Mouse (Mus musculus) liver, embryonic 14.5 days (tissue): ENCODE data around the gene Hist1h2bq. TPM values are rescaled to one million over a fixed set of nuclear protein-coding genes. Genes with fewer than 3 reads are reported as not detected.

ENCODE experiments used
- ATAC-seq: fragments of 200-750 bp; cut with Nextera tagmentation; 2 replicates; pipeline ENCODE4 v1.8.0; 2017; ENCODE audit warnings: moderate number of reproducible peaks, mild to moderate bottlenecking, moderate library complexity; ENCODE audit not compliant: insufficient read depth
- DNase-seq, 3 experiments: peaks; one replicate each; pipeline ENCODE4 v3.0.0-alpha.2; 2012 to 2013; ENCODE audit warnings: low read depth in 3 of 3, low spot score in 3 of 3
- H3K27ac ChIP-seq: fragments of 300-500 bp; sonication (generic); 2 replicates; pipeline ENCODE4 v1.5.1; 2014; ENCODE audit warnings: moderate library complexity, mild to moderate bottlenecking, control low read depth, inconsistent platforms
- H3K27me3 ChIP-seq: fragments of 300-500 bp; sonication (generic); 2 replicates; pipeline ENCODE4 v1.6.1; 2014; ENCODE audit warnings: mild to moderate bottlenecking, low read length, moderate library complexity; ENCODE audit not compliant: control insufficient read depth, insufficient read depth
- H3K36me3 ChIP-seq: fragments of 300-500 bp; sonication (generic); replicated peaks from 2 replicates; pipeline ENCODE4 v1.6.1; 2014; ENCODE audit warnings: low read depth; ENCODE audit not compliant: control insufficient read depth, insufficient read depth
- H3K4me1 ChIP-seq, 2 experiments: fragments of 200-500 bp in 1 of 2; fragments of 300-500 bp in 1 of 2; sonication (generic) in 1 of 2; replicated peaks; 2 replicates each; pipeline ENCODE4 v1.6.1; 2012 to 2014; ENCODE audit warnings: antibody characterized with exemption in 1 of 2, inconsistent platforms in 1 of 2, low read length in 1 of 2; ENCODE audit not compliant: control insufficient read depth in 2 of 2, insufficient read depth in 2 of 2
- H3K4me2 ChIP-seq: fragments of 300-500 bp; sonication (generic); 2 replicates; pipeline ENCODE4 v1.6.1; 2014; ENCODE audit warnings: low read depth, mild to moderate bottlenecking, control low read depth, moderate library complexity
- H3K4me3 ChIP-seq, 2 experiments: fragments of 200-500 bp in 1 of 2; fragments of 300-500 bp in 1 of 2; sonication (generic) in 1 of 2; 2 replicates each; pipeline ENCODE4 v1.5.1; 2012 to 2014; ENCODE audit warnings: low read depth in 2 of 2, low read length in 2 of 2, mild to moderate bottlenecking in 2 of 2, control low read depth in 1 of 2, inconsistent platforms in 1 of 2, moderate library complexity in 1 of 2; ENCODE audit not compliant: insufficient read depth in 1 of 2
- H3K9ac ChIP-seq: fragments of 300-500 bp; sonication (generic); replicated peaks from 2 replicates; pipeline ENCODE4 v1.6.1; 2014; ENCODE audit warnings: mild to moderate bottlenecking, control low read depth, moderate library complexity
- H3K9me3 ChIP-seq: fragments of 300-500 bp; sonication (generic); 2 replicates; pipeline ENCODE4 v1.6.1; 2016; ENCODE audit warnings: low read length, mixed read lengths; ENCODE audit not compliant: control insufficient read depth
- CTCF ChIP-seq: IDR thresholded peaks from 2 replicates; pipeline ENCODE4 v1.5.1; 2016; ENCODE audit warnings: antibody characterized with exemption, low read depth, control low read depth
- EP300 ChIP-seq: IDR thresholded peaks from 2 replicates; pipeline ENCODE4 v1.6.1; 2016; ENCODE audit warnings: antibody characterized with exemption, low read depth
- WGBS: fragments of 180-500 bp; shearing (Covaris S2); extraction: QIAGEN DNeasy Blood & Tissue Kit; methylation state at CpG from one replicate; pipeline ENCODE4 v1.1.7; 2014; ENCODE audit not compliant: insufficient replicate concordance; 5-methylcytosine and 5-hydroxymethylcytosine counted together
- microRNA-seq: library from miRNA; unstranded; fragments of <30 nt; microRNA quantifications from one replicate; pipeline ENCODE4, GENCODE M21; 2016
- polyA plus RNA-seq, 2 experiments: library from polyadenylated mRNA; depleted of rRNA in 1 of 2; stranded (reverse) in 1 of 2; unstranded in 1 of 2; fragments of >200 nt; fragmentation: Nextera tagmentation in 1 of 2; extraction: Ambion mirVana in 1 of 2; gene quantifications; 2 replicates each; pipeline versions ENCODE4 v1.2.1 to v1.2.3; 2012 to 2014

Hist1h2bq gene
- polyA plus RNA-seq, 2 experiments = 13.4 to 16.9 TPM

DNA sequence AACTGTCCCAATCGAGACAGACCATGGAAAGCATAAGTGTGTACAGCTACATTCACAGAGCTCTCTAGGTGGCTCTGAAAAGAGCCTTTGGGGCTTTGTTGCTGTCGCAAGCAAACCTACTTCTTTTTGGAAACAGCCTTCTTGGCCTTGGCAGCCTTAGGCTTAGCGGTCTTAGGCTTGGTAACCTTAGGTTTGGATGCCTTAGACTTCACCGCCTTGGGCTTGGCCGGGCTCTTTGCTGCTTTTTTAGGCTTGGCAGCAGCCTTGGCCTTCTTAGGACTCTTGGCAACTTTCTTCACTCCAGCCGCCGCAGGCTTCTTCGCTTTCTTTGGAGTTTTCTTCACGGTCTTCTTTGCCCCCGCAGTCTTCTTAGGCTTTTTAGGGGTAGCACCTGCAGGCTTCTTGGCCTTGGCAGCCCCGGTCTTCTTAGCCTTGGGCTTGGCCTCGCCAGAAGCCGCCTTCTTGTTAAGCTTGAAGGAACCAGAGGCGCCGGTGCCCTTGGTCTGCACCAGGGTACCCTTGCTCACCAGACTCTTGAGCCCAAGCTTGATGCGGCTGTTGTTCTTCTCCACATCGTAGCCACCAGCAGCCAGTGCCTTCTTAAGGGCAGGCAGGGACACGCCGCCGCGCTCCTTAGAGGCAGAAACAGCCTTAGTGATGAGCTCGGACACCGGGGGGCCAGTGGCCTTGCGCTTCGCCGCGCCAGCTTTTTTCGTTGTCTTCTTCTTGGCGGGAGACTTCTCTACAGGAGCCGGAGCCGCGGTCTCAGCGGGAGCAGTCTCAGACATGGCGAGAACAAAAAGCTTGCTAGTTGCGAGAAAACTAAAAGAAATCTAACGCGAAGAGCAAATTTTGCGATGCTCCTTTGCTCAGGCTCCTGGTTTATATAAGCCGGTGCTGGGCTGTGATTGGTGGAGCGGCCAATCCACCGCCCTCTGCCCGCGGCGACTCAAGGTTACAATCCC is 29.9 kb downstream of the Hist1h2bq start, which contains the start of gene Hist1h1b:
TSS of gene Hist1h1b (minus strand) at position 859 of the 965 bp plus-strand sequence.
- Histone ChIP-seq H3K4me2 (peak within 1 kb of the TSS; percentile 90), H3K4me1 (peaks cover 29 to 33% of the 10 kb centered on the region in 2 experiments), H3K4me3 (peak within 1 kb of the TSS; percentile 72 to 93), H3K9me3 (no peaks in the 10 kb centered on the region), H3K36me3 (no peaks in the 10 kb centered on the region), H3K9ac (peak within 1 kb of the TSS; percentile 98), H3K27me3 (no peaks in the 10 kb centered on the region), H3K27ac (peak within 1 kb of the TSS; percentile 97)
- 0% methylated on average over 44 of the region's 44 CpGs for WGBS
- peak; percentile 81 for TF ChIP-seq EP300
- no peak; the same call in 1 of the 2 replicates for TF ChIP-seq CTCF
- DNase-seq (peak; percentile 82 to 88 (median 87)), ATAC-seq (peak; percentile 47)

DNA sequence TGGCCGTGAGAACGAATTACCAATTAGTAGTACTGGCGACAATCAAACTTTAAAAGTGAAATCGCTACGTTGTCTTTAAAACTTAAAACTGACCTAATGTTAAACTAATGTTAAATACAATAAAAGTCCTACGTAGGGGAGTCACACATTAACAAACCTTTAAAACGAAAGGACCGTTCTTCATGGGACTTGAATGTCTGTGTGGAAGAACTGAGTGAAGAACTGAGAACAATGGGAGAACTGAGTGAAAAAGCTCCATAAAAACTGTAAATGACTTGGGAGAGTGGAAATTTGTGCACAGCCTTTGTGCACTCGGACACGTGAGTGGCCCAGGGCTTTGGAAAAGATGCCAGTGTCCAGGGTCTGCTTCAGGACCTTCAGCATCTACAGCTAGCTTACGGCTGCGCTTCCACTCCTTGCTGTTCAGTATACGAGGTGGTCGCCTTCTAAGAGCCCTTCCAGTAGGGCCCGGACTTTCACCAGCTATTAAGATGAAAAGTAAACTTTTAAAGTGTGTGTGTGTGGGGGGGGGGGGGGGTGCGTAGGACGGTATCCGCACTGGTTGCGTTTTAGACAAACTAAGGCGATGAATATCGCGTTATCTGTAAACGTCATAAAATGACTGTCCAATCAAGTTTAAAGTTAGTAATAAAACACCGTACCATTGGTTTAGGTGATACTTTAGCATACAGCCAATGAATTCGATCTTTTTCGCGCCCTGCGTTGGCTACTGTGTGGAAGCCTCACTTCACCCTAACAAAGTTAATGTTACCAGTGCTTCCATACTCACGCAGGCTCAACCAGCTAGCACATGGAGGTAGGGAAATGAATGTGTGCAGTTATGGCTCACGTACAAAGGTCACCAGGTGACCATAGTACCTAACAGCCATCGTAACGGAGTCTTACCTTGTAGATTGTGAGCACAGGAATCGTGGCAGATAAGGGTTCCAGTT is 30.9 kb downstream of the Hist1h2bq start:
- peaks cover 21 to 25% of the 10 kb centered on the region in 2 experiments for H3K4me1 ChIP-seq
- ATAC-seq = peak; percentile 65
- no peaks in the 10 kb centered on the region for H3K27me3 ChIP-seq
- no peaks in the 10 kb centered on the region for H3K36me3 ChIP-seq
- peak overlapping the region; percentile 90 for H3K4me2 ChIP-seq
- H3K9me3 ChIP-seq = no peaks in the 10 kb centered on the region
- no peak for TF ChIP-seq CTCF
- no peak; the same call in none of the 2 replicates for TF ChIP-seq EP300
- peak overlapping the region; percentile 97 for H3K27ac ChIP-seq
- DNase-seq = peak; percentile 88 to 92 (median 91)
- 4% methylated on average over 33 of the region's 33 CpGs for WGBS
- peak overlapping the region; percentile 72 to 93 for H3K4me3 ChIP-seq
- peak overlapping the region; percentile 98 for H3K9ac ChIP-seq

Small RNA genes within 50 kb of the gene (microRNA-seq; reads per million reads assigned to microRNA genes)
- gene Gm19658 (not detected), gene Gm44346 (not detected), gene Gm44466 (not detected)

Other genes starting within 250 kb of the Hist1h2bq start
Only the 30 nearest of the 31 such genes appear.
- gene Olfr1364, start 228.4 kb downstream of the Hist1h2bq start, polyA plus RNA-seq (2012; rRNA removed) = not detected in 2 replicates
- not detected in 2 replicates for gene Olfr1364, start 228.4 kb downstream of the Hist1h2bq start, polyA plus RNA-seq (2014; fragmentation: Nextera tagmentation; extraction: Ambion mirVana)
- not detected in 2 replicates for gene Olfr1362, start 196.2 kb downstream of the Hist1h2bq start, polyA plus RNA-seq (2012; rRNA removed)
- gene Olfr1362, start 196.2 kb downstream of the Hist1h2bq start, polyA plus RNA-seq (2014; fragmentation: Nextera tagmentation; extraction: Ambion mirVana) = not detected in 2 replicates
- gene Olfr11, start 167.7 kb downstream of the Hist1h2bq start, polyA plus RNA-seq (2012; rRNA removed) = not detected in 2 replicates
- not detected in 2 replicates for gene Olfr11, start 167.7 kb downstream of the Hist1h2bq start, polyA plus RNA-seq (2014; fragmentation: Nextera tagmentation; extraction: Ambion mirVana)
- gene Olfr1361, start 146.8 kb downstream of the Hist1h2bq start, polyA plus RNA-seq (2012; rRNA removed) = not detected in 2 replicates
- gene Olfr1361, start 146.8 kb downstream of the Hist1h2bq start, polyA plus RNA-seq (2014; fragmentation: Nextera tagmentation; extraction: Ambion mirVana) = not detected in 2 replicates
- not detected in 2 replicates for gene Olfr1360, start 132.8 kb downstream of the Hist1h2bq start, polyA plus RNA-seq (2012; rRNA removed)
- gene Olfr1360, start 132.8 kb downstream of the Hist1h2bq start, polyA plus RNA-seq (2014; fragmentation: Nextera tagmentation; extraction: Ambion mirVana) = not detected in 2 replicates
- gene Olfr1359, start 112.1 kb downstream of the Hist1h2bq start, polyA plus RNA-seq (2012; rRNA removed) = not detected in 2 replicates
- gene Olfr1359, start 112.1 kb downstream of the Hist1h2bq start, polyA plus RNA-seq (2014; fragmentation: Nextera tagmentation; extraction: Ambion mirVana) = not detected in 2 replicates
- gene Hist1h2bl, start 94.1 kb downstream of the Hist1h2bq start, polyA plus RNA-seq (2012; rRNA removed) = 16.0 and 24.7 TPM in 2 replicates
- gene Hist1h2bl, start 94.1 kb downstream of the Hist1h2bq start, polyA plus RNA-seq (2014; fragmentation: Nextera tagmentation; extraction: Ambion mirVana) = 2.2 and 4.8 TPM in 2 replicates
- gene Hist1h2ai, start 93.8 kb downstream of the Hist1h2bq start, polyA plus RNA-seq (2012; rRNA removed) = 6.9 and 22.2 TPM in 2 replicates
- 15.0 and 22.5 TPM in 2 replicates for gene Hist1h2ai, start 93.8 kb downstream of the Hist1h2bq start, polyA plus RNA-seq (2014; fragmentation: Nextera tagmentation; extraction: Ambion mirVana)
- gene Hist1h3h, start 92.5 kb downstream of the Hist1h2bq start, polyA plus RNA-seq (2012; rRNA removed) = 31.3 and 51.5 TPM in 2 replicates
- gene Hist1h3h, start 92.5 kb downstream of the Hist1h2bq start, polyA plus RNA-seq (2014; fragmentation: Nextera tagmentation; extraction: Ambion mirVana) = 4.7 and 7.9 TPM in 2 replicates
- 18.2 and 36.3 TPM in 2 replicates for gene Hist1h2bm, start 88.2 kb downstream of the Hist1h2bq start, polyA plus RNA-seq (2012; rRNA removed)
- 4.0 and 5.0 TPM in 2 replicates for gene Hist1h2bm, start 88.2 kb downstream of the Hist1h2bq start, polyA plus RNA-seq (2014; fragmentation: Nextera tagmentation; extraction: Ambion mirVana)
- 24.0 and 29.5 TPM in 2 replicates for gene Hist1h4j, start 75.1 kb downstream of the Hist1h2bq start, polyA plus RNA-seq (2012; rRNA removed)
- gene Hist1h4j, start 75.1 kb downstream of the Hist1h2bq start, polyA plus RNA-seq (2014; fragmentation: Nextera tagmentation; extraction: Ambion mirVana) = 0.52 and 1.1 TPM in 2 replicates
- gene Hist1h4k, start 59.7 kb downstream of the Hist1h2bq start, polyA plus RNA-seq (2012; rRNA removed) = 16.2 and 32.8 TPM in 2 replicates
- gene Hist1h4k, start 59.7 kb downstream of the Hist1h2bq start, polyA plus RNA-seq (2014; fragmentation: Nextera tagmentation; extraction: Ambion mirVana) = 2.7 and 5.5 TPM in 2 replicates
- gene Hist1h2ak, start 56.4 kb downstream of the Hist1h2bq start, polyA plus RNA-seq (2012; rRNA removed) = 61.7 and 194 TPM in 2 replicates
- gene Hist1h2ak, start 56.4 kb downstream of the Hist1h2bq start, polyA plus RNA-seq (2014; fragmentation: Nextera tagmentation; extraction: Ambion mirVana) = 11.6 and 13.2 TPM in 2 replicates
- 25.2 and 29.5 TPM in 2 replicates for gene Hist1h2bn, start 56.1 kb downstream of the Hist1h2bq start, polyA plus RNA-seq (2012; rRNA removed)
- 5.4 and 5.7 TPM in 2 replicates for gene Hist1h2bn, start 56.1 kb downstream of the Hist1h2bq start, polyA plus RNA-seq (2014; fragmentation: Nextera tagmentation; extraction: Ambion mirVana)
- gene Hist1h1b, start 29.6 kb downstream of the Hist1h2bq start, polyA plus RNA-seq (2012; rRNA removed) = 8.2 and 9.4 TPM in 2 replicates
- gene Hist1h1b, start 29.6 kb downstream of the Hist1h2bq start, polyA plus RNA-seq (2014; fragmentation: Nextera tagmentation; extraction: Ambion mirVana) = 19.7 and 20.6 TPM in 2 replicates
- gene Hist1h3i, start 26.8 kb downstream of the Hist1h2bq start, polyA plus RNA-seq (2012; rRNA removed) = 37.6 and 93.8 TPM in 2 replicates
- gene Hist1h3i, start 26.8 kb downstream of the Hist1h2bq start, polyA plus RNA-seq (2014; fragmentation: Nextera tagmentation; extraction: Ambion mirVana) = 299 and 331 TPM in 2 replicates
- gene Hist1h2an, start 23.0 kb downstream of the Hist1h2bq start, polyA plus RNA-seq (2012; rRNA removed) = 10.9 and 22.9 TPM in 2 replicates
- 12.7 and 14.7 TPM in 2 replicates for gene Hist1h2an, start 23.0 kb downstream of the Hist1h2bq start, polyA plus RNA-seq (2014; fragmentation: Nextera tagmentation; extraction: Ambion mirVana)
- 2.6 and 4.2 TPM in 2 replicates for gene Hist1h2bp, start 22.7 kb downstream of the Hist1h2bq start, polyA plus RNA-seq (2012; rRNA removed)
- gene Hist1h2bp, start 22.7 kb downstream of the Hist1h2bq start, polyA plus RNA-seq (2014; fragmentation: Nextera tagmentation; extraction: Ambion mirVana) = 3.0 and 4.1 TPM in 2 replicates
- 0.24 TPM in 1 of 2 replicates, not detected in the other for gene Hist1h2ao, start 268 bp upstream of the Hist1h2bq start, polyA plus RNA-seq (2012; rRNA removed)
- 3.4 TPM in 1 of 2 replicates, not detected in the other for gene Hist1h2ao, start 268 bp upstream of the Hist1h2bq start, polyA plus RNA-seq (2014; fragmentation: Nextera tagmentation; extraction: Ambion mirVana)
- not detected in 2 replicates for gene Hist1h4m, start 1.5 kb upstream of the Hist1h2bq start, polyA plus RNA-seq (2012; rRNA removed)
- gene Hist1h4m, start 1.5 kb upstream of the Hist1h2bq start, polyA plus RNA-seq (2014; fragmentation: Nextera tagmentation; extraction: Ambion mirVana) = not detected in 2 replicates
- gene Hist1h4n, start 22.0 kb upstream of the Hist1h2bq start, polyA plus RNA-seq (2012; rRNA removed) = 37.4 and 50.3 TPM in 2 replicates
- 33.6 and 35.5 TPM in 2 replicates for gene Hist1h4n, start 22.0 kb upstream of the Hist1h2bq start, polyA plus RNA-seq (2014; fragmentation: Nextera tagmentation; extraction: Ambion mirVana)
- gene Hist1h2ap, start 23.3 kb upstream of the Hist1h2bq start, polyA plus RNA-seq (2012; rRNA removed) = 88.3 and 95.9 TPM in 2 replicates
- gene Hist1h2ap, start 23.3 kb upstream of the Hist1h2bq start, polyA plus RNA-seq (2014; fragmentation: Nextera tagmentation; extraction: Ambion mirVana) = 6,830 and 6,963 TPM in 2 replicates
- 3.4 and 9.6 TPM in 2 replicates for gene Hist1h2br, start 23.5 kb upstream of the Hist1h2bq start, polyA plus RNA-seq (2012; rRNA removed)
- 18.0 and 22.9 TPM in 2 replicates for gene Hist1h2br, start 23.5 kb upstream of the Hist1h2bq start, polyA plus RNA-seq (2014; fragmentation: Nextera tagmentation; extraction: Ambion mirVana)
- 0.30 and 0.41 TPM in 2 replicates for gene Zfp184, start 134.9 kb upstream of the Hist1h2bq start, polyA plus RNA-seq (2012; rRNA removed)
- gene Zfp184, start 134.9 kb upstream of the Hist1h2bq start, polyA plus RNA-seq (2014; fragmentation: Nextera tagmentation; extraction: Ambion mirVana) = 0.50 and 0.82 TPM in 2 replicates
- not detected in 2 replicates for gene Pom121l2, start 171.0 kb upstream of the Hist1h2bq start, polyA plus RNA-seq (2012; rRNA removed)
- not detected in 2 replicates for gene Pom121l2, start 171.0 kb upstream of the Hist1h2bq start, polyA plus RNA-seq (2014; fragmentation: Nextera tagmentation; extraction: Ambion mirVana)
- gene Prss16, start 199.5 kb upstream of the Hist1h2bq start, polyA plus RNA-seq (2012; rRNA removed) = 0.23 and 0.34 TPM in 2 replicates
- 0.33 and 0.39 TPM in 2 replicates for gene Prss16, start 199.5 kb upstream of the Hist1h2bq start, polyA plus RNA-seq (2014; fragmentation: Nextera tagmentation; extraction: Ambion mirVana)
- 8.7 and 17.9 TPM in 2 replicates for gene Hist1h2ah, start 225.4 kb upstream of the Hist1h2bq start, polyA plus RNA-seq (2012; rRNA removed)
- gene Hist1h2ah, start 225.4 kb upstream of the Hist1h2bq start, polyA plus RNA-seq (2014; fragmentation: Nextera tagmentation; extraction: Ambion mirVana) = 12.0 TPM in 2 replicates
- 17.7 and 25.1 TPM in 2 replicates for gene Hist1h2bk, start 225.7 kb upstream of the Hist1h2bq start, polyA plus RNA-seq (2012; rRNA removed)
- gene Hist1h2bk, start 225.7 kb upstream of the Hist1h2bq start, polyA plus RNA-seq (2014; fragmentation: Nextera tagmentation; extraction: Ambion mirVana) = 1.0 and 3.1 TPM in 2 replicates
- 66.4 and 87.2 TPM in 2 replicates for gene Hist1h4i, start 231.2 kb upstream of the Hist1h2bq start, polyA plus RNA-seq (2012; rRNA removed)
- 36.5 and 47.8 TPM in 2 replicates for gene Hist1h4i, start 231.2 kb upstream of the Hist1h2bq start, polyA plus RNA-seq (2014; fragmentation: Nextera tagmentation; extraction: Ambion mirVana)
- 35.2 and 55.3 TPM in 2 replicates for gene Hist1h2ag, start 232.7 kb upstream of the Hist1h2bq start, polyA plus RNA-seq (2012; rRNA removed)
- 15.5 and 18.0 TPM in 2 replicates for gene Hist1h2ag, start 232.7 kb upstream of the Hist1h2bq start, polyA plus RNA-seq (2014; fragmentation: Nextera tagmentation; extraction: Ambion mirVana)